Mouse (Mus musculus) heart, embryonic 14.5 days (tissue): ENCODE data around the gene Cabs1. TPM values are rescaled to one million over a fixed set of nuclear protein-coding genes. Genes with fewer than 3 reads are reported as not detected.

Experiments used
- ATAC-seq: fragments of 200-750 bp; cut with Nextera tagmentation; 2 replicates; pipeline ENCODE4 v1.8.0; 2017; ENCODE audit warnings: low read depth, moderate TSS enrichment; ENCODE audit not compliant: insufficient number of reproducible peaks, insufficient read depth, low FRiP score
- H3K27ac ChIP-seq, 2 experiments: fragments of 200-500 bp in 1 of 2; fragments of 300-500 bp in 1 of 2; sonication (generic) in 1 of 2; replicated peaks in 1 of 2; 2 replicates each; pipeline ENCODE4 v1.5.1; 2012 to 2014; ENCODE audit warnings: low read depth in 2 of 2, low read length in 2 of 2, control low read depth in 1 of 2, mild to moderate bottlenecking in 1 of 2, mixed read lengths in 1 of 2; ENCODE audit not compliant: control insufficient read depth in 1 of 2, insufficient read depth in 1 of 2
- H3K27me3 ChIP-seq: fragments of 300-500 bp; sonication (generic); 2 replicates; pipeline ENCODE4 v1.6.1; 2014; ENCODE audit warnings: mild to moderate bottlenecking, low read length, control low read depth; ENCODE audit not compliant: control insufficient read depth, insufficient read depth
- H3K36me3 ChIP-seq: fragments of 300-500 bp; sonication (generic); 2 replicates; pipeline ENCODE4 v1.6.1; 2014; ENCODE audit warnings: mild to moderate bottlenecking, control low read depth, low read length, mixed read lengths; ENCODE audit not compliant: control insufficient read depth, insufficient read depth
- H3K4me1 ChIP-seq, 2 experiments: fragments of 200-500 bp in 1 of 2; fragments of 300-500 bp in 1 of 2; sonication (generic) in 1 of 2; 2 replicates each; pipeline ENCODE4 v1.6.1; 2012 to 2014; ENCODE audit warnings: low read length in 2 of 2, control low read depth in 1 of 2, mixed read lengths in 1 of 2; ENCODE audit not compliant: control insufficient read depth in 2 of 2, insufficient read depth in 2 of 2
- H3K4me2 ChIP-seq: fragments of 300-500 bp; sonication (generic); 2 replicates; pipeline ENCODE4 v1.6.1; 2014; ENCODE audit warnings: mild to moderate bottlenecking, low read length
- H3K4me3 ChIP-seq, 2 experiments: fragments of 200-500 bp in 1 of 2; fragments of 300-500 bp in 1 of 2; sonication (generic) in 1 of 2; 2 replicates each; pipeline ENCODE4 v1.5.1; 2012 to 2014; ENCODE audit warnings: low read length in 2 of 2, mild to moderate bottlenecking in 2 of 2, control low read depth in 1 of 2, low read depth in 1 of 2, moderate library complexity in 1 of 2; ENCODE audit not compliant: control insufficient read depth in 1 of 2, insufficient read depth in 1 of 2
- H3K9ac ChIP-seq: fragments of 300-500 bp; sonication (generic); 2 replicates; pipeline ENCODE4 v1.6.1; 2014; ENCODE audit warnings: mild to moderate bottlenecking, low read length
- H3K9me3 ChIP-seq: fragments of 300-500 bp; sonication (generic); 2 replicates; pipeline ENCODE4 v1.6.1; 2016; ENCODE audit warnings: low read length, control low read depth; ENCODE audit not compliant: control insufficient read depth
- polyA plus RNA-seq: library from polyadenylated mRNA; unstranded; fragments of >200 nt; fragmentation: Nextera tagmentation; extraction: Ambion mirVana; gene quantifications from 2 replicates; pipeline ENCODE4 v1.2.1, GENCODE M21; 2014

The Cabs1 gene
- polyA plus RNA-seq, 1 experiment from 2014 or later: not detected

GRCm38 (mm10) chr5:88005241-88005640 is 26.0 kb downstream of the Cabs1 start:
- no peaks in the 10 kb centered on the region for H3K9me3 ChIP-seq
- no peak overlapping the region for H3K4me2 ChIP-seq
- no peaks in the 10 kb centered on the region for H3K4me1 ChIP-seq
- no peaks in the 10 kb centered on the region for H3K36me3 ChIP-seq
- no peak overlapping the region for H3K4me3 ChIP-seq
- no peak overlapping the region for H3K27ac ChIP-seq
- ATAC-seq: no peak
- no peak overlapping the region for H3K9ac ChIP-seq
- H3K27me3 ChIP-seq: no peaks in the 10 kb centered on the region

Other genes starting within 250 kb of the Cabs1 start
- gene Csn1s2a, start 204.9 kb upstream of the Cabs1 start, polyA plus RNA-seq: not detected in 2 replicates
- gene Csn1s2b, start 171.4 kb upstream of the Cabs1 start, polyA plus RNA-seq: not detected in 2 replicates
- gene Prr27, start 153.8 kb upstream of the Cabs1 start, polyA plus RNA-seq: not detected in 2 replicates
- not detected in 2 replicates for gene Odam, start 94.4 kb upstream of the Cabs1 start, polyA plus RNA-seq
- gene Csn3, start 53.9 kb upstream of the Cabs1 start, polyA plus RNA-seq: 0.34 TPM in 1 of 2 replicates, not detected in the other
- gene 2310003L06Rik, start 10.0 kb upstream of the Cabs1 start, polyA plus RNA-seq: not detected in 2 replicates
- not detected in 2 replicates for gene Gm28434, start 9.9 kb upstream of the Cabs1 start, polyA plus RNA-seq
- gene Smr3a, start 23.1 kb downstream of the Cabs1 start, polyA plus RNA-seq: not detected in 2 replicates
- not detected in 2 replicates for gene Smr2, start 107.1 kb downstream of the Cabs1 start, polyA plus RNA-seq
- not detected in 2 replicates for gene Gm11116, start 132.1 kb downstream of the Cabs1 start, polyA plus RNA-seq
- not detected in 2 replicates for gene Gm11115, start 174.7 kb downstream of the Cabs1 start, polyA plus RNA-seq